Mouse (Mus musculus) spleen, adult 2 months (tissue): ENCODE measurements at regions not wholly inside any gene's neighbourhood (a gene's known extent, or its start where the extent isn't known, plus 50 kb on each side); places are given as distances from the start of the nearest gene placed in this dataset.

ENCODE experiments used
- CTCF ChIP-seq: fragments of 200-500 bp; IDR thresholded peaks from 2 replicates; pipeline ENCODE4 v1.5.1; 2011; ENCODE audit warnings: mild to moderate bottlenecking, inconsistent platforms; ENCODE audit not compliant: insufficient read depth, insufficient read length, insufficient replicate concordance; ENCODE audit errors: extremely low read depth
- POLR2A ChIP-seq: fragments of 200-500 bp; IDR thresholded peaks from 2 replicates; pipeline ENCODE4 v1.6.1; 2011; ENCODE audit warnings: low read depth, low read length, inconsistent platforms

GRCm38 (mm10) chr7:73068534-73068933, 306.8 kb upstream of the Rgma start:
- TF ChIP-seq CTCF (no peak), POLR2A (no peak)
